Mouse (Mus musculus) layer of hippocampus, postnatal 14 days (tissue): ENCODE measurements around the gene Slc12a3. TPM values are rescaled to one million over a fixed set of nuclear protein-coding genes. Genes with fewer than 3 reads are reported as not detected.

ENCODE experiments used
- DNase-seq, 2 experiments: peaks; one replicate each; pipeline ENCODE4 v3.0.0; 2021 to 2022; ENCODE audit warnings: low spot score in 2 of 2, mixed read lengths in 1 of 2
- long read RNA-seq, 2 experiments: library from polyadenylated mRNA; stranded (forward); transcript quantifications; one replicate each; pipeline ENCODE4 v2.0.0; 2021
- total RNA-seq, 2 experiments: library from RNA; stranded (reverse); gene quantifications; 2 replicates each; pipeline ENCODE4 v1.2.3; 2021

Gene Slc12a3
- total RNA-seq, result under 1 TPM; 0.31 to 0.44 TPM
- long read RNA-seq, experiment 1, result 0 reads
- long read RNA-seq, experiment 2, result 0 reads

- DNase-seq, result no peak
Observed at GRCm38 (mm10) chr8:94328932-94329728, at the start of gene Slc12a3. Gene Slc12a3 (plus strand): TSS chr8:94329201.

- DNase-seq, result no peak
Observed at GRCm38 (mm10) chr8:94280001-94280613, 48.9 kb upstream of the Slc12a3 start.

GRCm38 (mm10) chr8:94282453-94282985 lies 46.5 kb upstream of the Slc12a3 start:
- DNase-seq, result no peak

GRCm38 (mm10) chr8:94284204-94284603 lies 44.8 kb upstream of the Slc12a3 start:
- no peak for DNase-seq

- no peak for DNase-seq
Observed at GRCm38 (mm10) chr8:94290606-94291005, 38.4 kb upstream of the Slc12a3 start.

- peak in 1 of 2 experiments; percentile 31 for DNase-seq
Observed at GRCm38 (mm10) chr8:94292072-94292471, 36.9 kb upstream of the Slc12a3 start.

- DNase-seq, result no peak
Observed at GRCm38 (mm10) chr8:94292626-94293025, 36.4 kb upstream of the Slc12a3 start.

- DNase-seq, result peak in 1 of 2 experiments; percentile 26
Observed at GRCm38 (mm10) chr8:94295687-94296086, 33.3 kb upstream of the Slc12a3 start.

- no peak for DNase-seq
Observed at GRCm38 (mm10) chr8:94296312-94296991, 32.5 kb upstream of the Slc12a3 start.

- DNase-seq, result no peak
Observed at GRCm38 (mm10) chr8:94297101-94297500, 31.9 kb upstream of the Slc12a3 start.

- DNase-seq, result no peak
Observed at GRCm38 (mm10) chr8:94300809-94301208, 28.2 kb upstream of the Slc12a3 start.

GRCm38 (mm10) chr8:94304412-94304811 lies 24.6 kb upstream of the Slc12a3 start:
- DNase-seq, result no peak

- no peak for DNase-seq
Observed at GRCm38 (mm10) chr8:94306989-94307513, 21.9 kb upstream of the Slc12a3 start.

GRCm38 (mm10) chr8:94307652-94308051 lies 21.3 kb upstream of the Slc12a3 start:
- no peak for DNase-seq

- no peak for DNase-seq
Observed at GRCm38 (mm10) chr8:94314069-94314468, 14.9 kb upstream of the Slc12a3 start.

GRCm38 (mm10) chr8:94317249-94317648 lies 11.8 kb upstream of the Slc12a3 start:
- no peak for DNase-seq

- no peak for DNase-seq
Observed at GRCm38 (mm10) chr8:94317691-94318090, 11.3 kb upstream of the Slc12a3 start.

- no peak for DNase-seq
Observed at GRCm38 (mm10) chr8:94320036-94320435, 9.0 kb upstream of the Slc12a3 start.

- no peak for DNase-seq
Observed at GRCm38 (mm10) chr8:94322083-94322482, 6.9 kb upstream of the Slc12a3 start.

- DNase-seq, result no peak
Observed at GRCm38 (mm10) chr8:94323041-94323440, 6.0 kb upstream of the Slc12a3 start.

GRCm38 (mm10) chr8:94324071-94324470 lies 4.9 kb upstream of the Slc12a3 start:
- no peak for DNase-seq
